Mouse (Mus musculus): ENCODE data around the gene Apol7e. TPM values are rescaled to one million over a fixed set of nuclear protein-coding genes. Genes with fewer than 3 reads are reported as not detected.
"Not testable (repeated sequence)": the region's sequence is repeated elsewhere in the genome, so short reads cannot be mapped to it uniquely, and the experiment has no call there.

Apol7e gene
- polyA plus RNA-seq (2015; fragmentation: Nextera tagmentation; extraction: Ambion mirVana), result not detected in 2 replicates

- not testable (repeated sequence) for H3K36me3 ChIP-seq (ENCODE audit: insufficient read depth, low read length); H3K27ac ChIP-seq (ENCODE audit: low read length); H3K4me3 ChIP-seq (ENCODE audit: low read length); H3K4me2 ChIP-seq (replicated peaks; ENCODE audit: low read depth, low read length); H3K9ac ChIP-seq (replicated peaks; ENCODE audit: low read length); H3K9me3 ChIP-seq (ENCODE audit: low read length); H3K27me3 ChIP-seq (ENCODE audit: insufficient read depth, low read length); ATAC-seq (ENCODE audit: low FRiP score, low TSS enrichment); H3K4me1 ChIP-seq (ENCODE audit: insufficient read depth, low read length)
- 83% methylated on average over 4 of the region's 4 CpGs for WGBS
Measured at GRCm38 (mm10) chr15:77698656-77699055, at the start of gene Apol7e. TSS of gene Apol7e (plus strand) at chr15:77698857.

DNA sequence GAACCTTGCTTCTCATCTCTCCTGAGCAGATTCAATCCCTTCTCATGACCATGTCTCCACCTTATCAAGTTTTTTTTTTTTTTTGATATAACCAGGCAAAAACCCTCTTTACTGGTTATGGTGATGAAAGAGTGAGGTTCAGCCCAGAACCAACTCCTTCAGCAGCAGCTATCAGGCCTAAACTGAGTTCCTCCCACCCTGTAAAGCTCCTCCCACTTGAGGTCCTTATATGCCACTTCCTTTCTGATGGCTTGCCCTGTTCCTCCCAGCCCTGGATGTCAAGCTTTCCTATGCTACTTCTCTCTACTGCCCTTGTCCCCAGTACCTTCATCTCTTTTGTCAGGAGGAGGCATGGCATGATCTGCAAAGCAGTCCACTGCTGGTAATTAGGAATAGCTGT, 47.5 kb upstream of the Apol7e start:
- not testable (repeated sequence) for ATAC-seq (ENCODE audit: low FRiP score, low TSS enrichment); H3K36me3 ChIP-seq (ENCODE audit: insufficient read depth, low read length); H3K9ac ChIP-seq (replicated peaks; ENCODE audit: low read length); H3K9me3 ChIP-seq (ENCODE audit: low read length); H3K27me3 ChIP-seq (ENCODE audit: insufficient read depth, low read length); H3K27ac ChIP-seq (ENCODE audit: low read length); H3K4me3 ChIP-seq (ENCODE audit: low read length); H3K4me1 ChIP-seq (ENCODE audit: insufficient read depth, low read length); H3K4me2 ChIP-seq (replicated peaks; ENCODE audit: low read depth, low read length)

DNA sequence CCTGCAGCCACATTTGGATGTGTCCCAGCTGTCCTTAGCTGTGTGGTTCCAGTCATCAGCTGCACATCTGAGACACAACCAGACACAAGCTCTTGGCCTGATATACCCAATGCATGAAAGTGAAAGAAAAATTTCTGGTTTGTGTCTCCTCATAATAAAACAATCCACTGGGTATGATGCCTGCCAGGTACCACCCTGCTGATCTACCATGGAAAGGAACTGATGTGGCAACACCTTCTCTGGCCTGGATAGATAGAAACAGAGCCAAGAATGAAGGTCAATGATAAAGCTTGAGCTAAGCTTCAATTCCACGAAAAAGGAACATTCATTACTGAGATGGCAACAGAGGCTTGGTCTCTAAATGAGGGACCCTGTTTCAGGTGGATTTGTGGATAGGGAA, 38.9 kb upstream of the Apol7e start:
- not testable (repeated sequence) for H3K27me3 ChIP-seq (ENCODE audit: insufficient read depth, low read length); H3K4me2 ChIP-seq (replicated peaks; ENCODE audit: low read depth, low read length); H3K36me3 ChIP-seq (ENCODE audit: insufficient read depth, low read length); H3K9ac ChIP-seq (replicated peaks; ENCODE audit: low read length); H3K9me3 ChIP-seq (ENCODE audit: low read length); H3K4me3 ChIP-seq (ENCODE audit: low read length); H3K27ac ChIP-seq (ENCODE audit: low read length); H3K4me1 ChIP-seq (ENCODE audit: insufficient read depth, low read length); ATAC-seq (ENCODE audit: low FRiP score, low TSS enrichment)
- WGBS, result 89% methylated on average over 1 of the region's 1 CpGs

- not testable (repeated sequence) for ATAC-seq (ENCODE audit: low FRiP score, low TSS enrichment); H3K4me1 ChIP-seq (ENCODE audit: insufficient read depth, low read length); H3K27me3 ChIP-seq (ENCODE audit: insufficient read depth, low read length); H3K9ac ChIP-seq (replicated peaks; ENCODE audit: low read length); H3K9me3 ChIP-seq (ENCODE audit: low read length); H3K4me2 ChIP-seq (replicated peaks; ENCODE audit: low read depth, low read length); H3K4me3 ChIP-seq (ENCODE audit: low read length); H3K36me3 ChIP-seq (ENCODE audit: insufficient read depth, low read length); H3K27ac ChIP-seq (ENCODE audit: low read length)
- 23% methylated on average over 2 of the region's 2 CpGs for WGBS
Measured at GRCm38 (mm10) chr15:77661841-77662240, 36.8 kb upstream of the Apol7e start.

DNA sequence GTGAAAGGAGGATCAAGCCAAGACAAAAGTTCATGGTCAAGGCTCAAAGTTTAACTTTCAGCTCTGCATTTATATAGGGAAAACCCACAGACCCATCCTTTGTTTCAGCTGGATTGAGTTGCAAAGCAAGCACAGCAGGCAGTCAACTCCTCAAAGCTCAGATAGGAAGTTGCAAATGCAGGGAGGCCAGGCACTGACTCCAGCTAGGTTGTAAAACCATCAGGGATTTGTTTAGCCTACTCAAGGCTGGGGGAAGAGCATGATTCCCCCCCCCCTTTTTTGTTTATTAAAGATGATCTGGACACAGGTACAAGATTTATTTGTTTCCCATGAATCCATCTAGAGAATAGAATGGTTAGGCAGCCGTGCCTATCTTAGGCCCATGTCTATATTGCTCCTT, 24.6 kb upstream of the Apol7e start:
- 82% methylated on average over 1 of the region's 1 CpGs for WGBS
- ATAC-seq (ENCODE audit: low FRiP score, low TSS enrichment); H3K4me2 ChIP-seq (replicated peaks; ENCODE audit: low read depth, low read length); H3K9ac ChIP-seq (replicated peaks; ENCODE audit: low read length); H3K4me1 ChIP-seq (ENCODE audit: insufficient read depth, low read length); H3K9me3 ChIP-seq (ENCODE audit: low read length); H3K36me3 ChIP-seq (ENCODE audit: insufficient read depth, low read length); H3K4me3 ChIP-seq (ENCODE audit: low read length); H3K27me3 ChIP-seq (ENCODE audit: insufficient read depth, low read length); H3K27ac ChIP-seq (ENCODE audit: low read length): not testable (repeated sequence)

DNA sequence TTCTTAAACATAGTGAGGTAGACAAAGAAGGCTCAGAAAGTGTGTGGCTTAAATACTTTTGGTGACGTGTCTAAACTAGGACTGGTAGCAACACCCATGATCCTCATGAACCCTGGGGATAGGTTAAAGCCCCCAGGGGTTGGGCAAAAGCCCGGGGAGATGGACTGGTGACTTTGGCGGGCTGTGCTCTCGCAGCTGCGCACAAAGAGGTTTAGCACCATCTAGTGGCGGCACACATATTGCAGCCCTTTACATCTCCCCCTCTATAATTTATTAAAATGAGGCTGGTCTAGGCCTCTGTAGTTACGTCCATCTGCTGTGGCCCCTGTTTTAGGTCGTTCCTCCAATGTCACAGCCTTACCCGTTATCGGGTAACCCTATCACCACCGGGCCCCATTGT, 14.7 kb upstream of the Apol7e start:
- not testable (repeated sequence) for H3K9me3 ChIP-seq (ENCODE audit: low read length); H3K4me2 ChIP-seq (replicated peaks; ENCODE audit: low read depth, low read length); H3K27ac ChIP-seq (ENCODE audit: low read length); H3K4me3 ChIP-seq (ENCODE audit: low read length); H3K9ac ChIP-seq (replicated peaks; ENCODE audit: low read length); ATAC-seq (ENCODE audit: low FRiP score, low TSS enrichment); H3K36me3 ChIP-seq (ENCODE audit: insufficient read depth, low read length); H3K27me3 ChIP-seq (ENCODE audit: insufficient read depth, low read length); H3K4me1 ChIP-seq (ENCODE audit: insufficient read depth, low read length)
- WGBS, result 12% methylated on average over 8 of the region's 11 CpGs

DNA sequence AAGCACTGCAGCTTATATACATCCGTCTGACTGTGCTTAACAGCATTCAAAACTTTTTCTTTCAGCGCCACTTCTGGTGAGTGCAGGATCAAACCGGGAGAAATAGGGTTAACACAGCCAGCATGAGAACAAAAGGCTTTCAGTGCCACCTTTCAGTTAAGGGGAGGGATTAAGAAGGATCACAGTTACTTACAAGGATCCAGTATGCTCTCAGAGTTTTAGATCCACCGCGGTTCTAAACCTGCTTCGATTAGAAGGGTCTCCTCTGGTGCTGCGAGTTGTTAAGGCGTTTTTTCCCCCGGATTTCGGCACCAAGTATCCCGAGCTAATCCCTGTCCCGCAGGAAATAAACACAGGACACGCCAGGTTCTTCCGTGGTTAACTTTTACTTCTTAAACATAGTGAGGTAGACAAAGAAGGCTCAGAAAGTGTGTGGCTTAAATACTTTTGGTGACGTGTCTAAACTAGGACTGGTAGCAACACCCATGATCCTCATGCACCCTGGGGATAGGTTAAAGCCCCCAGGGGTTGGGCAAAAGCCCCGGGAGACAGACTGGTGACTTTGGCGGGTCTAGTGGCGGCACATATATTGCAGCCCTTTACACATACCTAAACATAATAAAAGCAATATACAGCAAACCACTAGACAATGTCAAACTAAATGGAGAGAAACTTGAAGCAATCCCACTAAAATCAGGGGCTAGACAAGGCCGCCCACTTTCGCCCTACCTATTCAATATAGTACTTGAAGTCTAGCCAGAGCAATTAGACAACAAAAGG, 6.9 kb upstream of the Apol7e start:
- H3K4me1 ChIP-seq (ENCODE audit: insufficient read depth, low read length); ATAC-seq (ENCODE audit: low FRiP score, low TSS enrichment); H3K9me3 ChIP-seq (ENCODE audit: low read length); H3K27me3 ChIP-seq (ENCODE audit: insufficient read depth, low read length); H3K36me3 ChIP-seq (ENCODE audit: insufficient read depth, low read length); H3K27ac ChIP-seq (ENCODE audit: low read length): not testable (repeated sequence)
- 8% methylated on average over 19 of the region's 20 CpGs for WGBS
- Histone ChIP-seq H3K4me2 (replicated peaks; ENCODE audit: low read depth, low read length) (peak overlapping the region; percentile 47), H3K4me3 (ENCODE audit: low read length) (peak overlapping the region; percentile 28), H3K9ac (replicated peaks; ENCODE audit: low read length) (peak overlapping the region; percentile 50)

DNA sequence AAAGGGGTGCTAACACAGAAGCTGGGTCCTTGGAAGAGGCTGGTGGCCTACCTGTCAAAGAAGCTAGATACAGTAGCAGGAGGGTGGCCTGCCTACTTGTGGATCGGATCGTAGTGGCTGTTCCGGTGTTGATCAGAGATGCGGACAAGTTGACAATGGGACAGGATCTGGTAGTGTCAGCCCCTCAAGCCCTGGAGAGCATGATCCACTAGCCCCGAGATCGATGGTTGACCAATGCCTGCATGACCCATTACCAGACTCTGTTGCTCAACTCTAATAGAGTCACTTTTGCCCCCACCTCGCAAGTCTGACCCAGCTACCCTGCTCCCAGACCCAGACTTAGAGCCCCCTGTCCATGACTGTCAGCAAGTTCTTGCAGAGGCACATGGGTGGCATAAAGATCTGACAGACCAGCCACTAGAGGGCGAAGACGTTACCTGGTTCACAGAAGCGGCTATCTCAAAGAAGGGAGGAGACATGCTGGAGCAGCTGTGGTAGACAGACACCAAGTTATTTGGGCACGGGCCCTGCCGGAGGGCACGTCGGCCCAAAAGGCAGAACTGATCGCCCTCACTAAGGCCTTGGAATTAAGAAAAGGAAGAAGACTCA, 3.9 kb upstream of the Apol7e start:
- WGBS, result 44% methylated on average over 11 of the region's 15 CpGs
- not testable (repeated sequence) for ATAC-seq (ENCODE audit: low FRiP score, low TSS enrichment)

DNA sequence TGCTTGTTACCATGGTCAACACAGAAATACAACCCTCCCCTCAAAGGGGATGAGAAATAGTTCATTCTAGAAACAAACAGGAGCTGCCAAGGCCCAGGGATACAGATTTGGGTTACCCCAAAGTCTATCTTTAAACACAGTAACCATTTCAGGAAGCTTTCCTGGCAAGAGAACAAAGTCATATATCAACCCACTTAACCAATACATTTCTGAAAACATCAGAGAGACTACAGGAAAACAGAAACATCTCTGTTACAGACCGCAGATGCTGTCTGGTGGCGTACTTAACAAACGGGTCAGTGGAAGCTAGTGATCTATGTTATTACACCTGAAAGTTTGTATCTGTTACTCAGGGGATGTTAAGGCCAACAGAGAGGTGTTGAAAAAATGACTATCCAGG, 6.6 kb downstream of the Apol7e start:
- not testable (repeated sequence) for H3K4me1 ChIP-seq (ENCODE audit: insufficient read depth, low read length); H3K9me3 ChIP-seq (ENCODE audit: low read length); H3K27me3 ChIP-seq (ENCODE audit: insufficient read depth, low read length); H3K9ac ChIP-seq (replicated peaks; ENCODE audit: low read length); H3K36me3 ChIP-seq (ENCODE audit: insufficient read depth, low read length); H3K4me2 ChIP-seq (replicated peaks; ENCODE audit: low read depth, low read length); ATAC-seq (ENCODE audit: low FRiP score, low TSS enrichment); H3K4me3 ChIP-seq (ENCODE audit: low read length); H3K27ac ChIP-seq (ENCODE audit: low read length)
- WGBS, result 61% methylated on average over 3 of the region's 3 CpGs

More for the DNA sequence above, 3.9 kb upstream of the Apol7e start:
- not testable (repeated sequence) for H3K4me1 ChIP-seq (ENCODE audit: insufficient read depth, low read length); H3K36me3 ChIP-seq (ENCODE audit: insufficient read depth, low read length); H3K9me3 ChIP-seq (ENCODE audit: low read length); H3K4me3 ChIP-seq (ENCODE audit: low read length); H3K4me2 ChIP-seq (replicated peaks; ENCODE audit: low read depth, low read length); H3K9ac ChIP-seq (replicated peaks; ENCODE audit: low read length); H3K27ac ChIP-seq (ENCODE audit: low read length); H3K27me3 ChIP-seq (ENCODE audit: insufficient read depth, low read length)

DNA sequence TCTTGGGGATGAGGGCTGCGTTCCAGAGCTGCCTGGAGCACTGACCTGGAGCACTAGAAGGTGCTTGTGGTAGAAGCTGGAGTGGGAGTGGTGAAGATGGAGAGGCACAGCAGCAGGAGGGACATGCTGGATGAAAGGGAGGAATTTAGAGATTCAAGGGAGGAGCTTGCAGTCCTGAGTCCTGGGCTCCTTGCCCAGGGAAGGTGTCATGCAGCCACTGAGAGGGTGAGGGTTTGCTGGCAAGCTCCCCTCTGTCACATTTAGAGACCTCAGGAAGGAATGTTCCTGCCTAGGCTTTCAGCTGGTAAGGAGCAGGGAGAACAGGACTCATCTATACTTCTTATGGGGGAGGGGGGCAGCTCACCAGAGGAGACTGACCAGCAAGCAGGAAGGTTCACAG, 10.3 kb downstream of the Apol7e start:
- not testable (repeated sequence) for H3K9ac ChIP-seq (replicated peaks; ENCODE audit: low read length); H3K4me1 ChIP-seq (ENCODE audit: insufficient read depth, low read length); H3K4me2 ChIP-seq (replicated peaks; ENCODE audit: low read depth, low read length); H3K36me3 ChIP-seq (ENCODE audit: insufficient read depth, low read length); H3K27ac ChIP-seq (ENCODE audit: low read length); ATAC-seq (ENCODE audit: low FRiP score, low TSS enrichment); H3K9me3 ChIP-seq (ENCODE audit: low read length); H3K27me3 ChIP-seq (ENCODE audit: insufficient read depth, low read length); H3K4me3 ChIP-seq (ENCODE audit: low read length)
- WGBS, result no CpG with 5 or more reads among the region's 1 CpGs
